Mouse (Mus musculus) erythroblast, embryonic 14.5 days (primary cell): Measurements from ENCODE around the gene Olfr419.

Experiments used
- GATA1 ChIP-seq: IDR thresholded peaks from 2 replicates; pipeline ENCODE4 v1.6.1; 2012; ENCODE audit warnings: low read length, inconsistent platforms, mixed read lengths
- TAL1 ChIP-seq: IDR thresholded peaks from 3 replicates; pipeline ENCODE4 v1.6.1; 2012; ENCODE audit warnings: low read length, inconsistent platforms, mixed read lengths

DNA sequence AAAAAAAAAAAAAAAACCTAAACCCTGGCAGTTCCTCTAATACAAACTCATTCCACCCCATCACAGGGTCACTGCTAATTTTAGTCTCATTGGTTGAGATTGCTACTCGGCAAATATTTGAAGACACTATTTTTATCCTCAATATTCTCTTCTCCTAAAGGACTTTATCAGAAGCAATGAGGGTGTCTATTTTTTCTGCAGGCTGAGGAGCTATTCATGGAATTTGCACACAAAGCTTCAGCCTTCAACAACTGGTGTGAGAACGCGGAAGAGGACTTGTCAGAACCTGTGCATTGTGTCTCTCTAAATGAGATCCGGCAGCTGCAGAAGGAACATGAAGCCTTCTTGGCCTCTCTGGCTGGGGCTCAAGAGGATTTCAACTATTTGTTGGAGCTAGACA lies 11.9 kb downstream of the Olfr419 start:
- TF ChIP-seq TAL1 = no peak
- TF ChIP-seq GATA1 = no peak
